Mouse (Mus musculus) liver, postnatal 0 days (tissue): ENCODE results near the gene Chgb. TPM values are rescaled to one million over a fixed set of nuclear protein-coding genes. Genes with fewer than 3 reads are reported as not detected.

Experiments
- ATAC-seq: fragments of 200-750 bp; cut with Nextera tagmentation; 2 replicates; pipeline ENCODE4 v1.8.0; 2017; ENCODE audit warnings: mild to moderate bottlenecking, moderate library complexity
- DNase-seq: peaks from one replicate; pipeline ENCODE4 v3.0.0-alpha.2; 2016
- H3K27ac ChIP-seq: fragments of 300-500 bp; sonication (generic); 2 replicates; pipeline ENCODE4 v1.5.1; 2014; ENCODE audit warnings: antibody characterized with exemption, moderate library complexity, mild to moderate bottlenecking, low read depth
- H3K27me3 ChIP-seq: fragments of 300-500 bp; sonication (generic); 2 replicates; pipeline ENCODE4 v1.6.1; 2014; ENCODE audit warnings: low read length, control low read depth, mixed read lengths; ENCODE audit not compliant: insufficient read depth
- H3K36me3 ChIP-seq: fragments of 300-500 bp; sonication (generic); replicated peaks from 2 replicates; pipeline ENCODE4 v1.6.1; 2014; ENCODE audit warnings: mild to moderate bottlenecking, control low read depth, low read length, moderate library complexity, mixed read lengths; ENCODE audit not compliant: insufficient read depth
- H3K4me1 ChIP-seq: fragments of 300-500 bp; sonication (generic); 2 replicates; pipeline ENCODE4 v1.6.1; 2014; ENCODE audit warnings: antibody characterized with exemption, mild to moderate bottlenecking, control low read depth; ENCODE audit not compliant: insufficient read depth
- H3K4me2 ChIP-seq: fragments of 300-500 bp; sonication (generic); 2 replicates; pipeline ENCODE4 v1.6.1; 2014; ENCODE audit warnings: low read depth, mild to moderate bottlenecking, low read length, moderate library complexity, mixed read lengths
- H3K4me3 ChIP-seq: fragments of 300-500 bp; sonication (generic); 2 replicates; pipeline ENCODE4 v1.5.1; 2014; ENCODE audit warnings: low read depth, low read length
- H3K9ac ChIP-seq: fragments of 300-500 bp; sonication (generic); replicated peaks from 2 replicates; pipeline ENCODE4 v1.6.1; 2014; ENCODE audit warnings: mild to moderate bottlenecking, moderate library complexity
- H3K9me3 ChIP-seq: fragments of 300-500 bp; sonication (generic); 2 replicates; pipeline ENCODE4 v1.6.1; 2016; ENCODE audit warnings: mild to moderate bottlenecking, control low read depth, low read length, mixed read lengths
- CTCF ChIP-seq: sonication (generic); IDR thresholded peaks from 2 replicates; pipeline ENCODE4 v1.5.1; 2016; ENCODE audit warnings: antibody characterized with exemption, low read depth
- EP300 ChIP-seq: IDR thresholded peaks from 2 replicates; pipeline ENCODE4 v1.6.1; 2016; ENCODE audit warnings: antibody characterized with exemption, low read depth, mild to moderate bottlenecking
- WGBS: fragments of 180-500 bp; shearing (Covaris S2); extraction: QIAGEN DNeasy Blood & Tissue Kit; methylation state at CpG from one replicate; pipeline ENCODE4 v1.1.7; 2014; ENCODE audit not compliant: insufficient replicate concordance; 5-methylcytosine and 5-hydroxymethylcytosine counted together
- polyA plus RNA-seq: library from polyadenylated mRNA; unstranded; fragments of >200 nt; fragmentation: Nextera tagmentation; extraction: Ambion mirVana; gene quantifications from 2 replicates; pipeline ENCODE4 v1.2.1, GENCODE M21; 2015

Chgb gene
- polyA plus RNA-seq, 1 experiment from 2014 or later, result not detected

GRCm38 (mm10) chr2:132781439-132782068 lies 476 bp downstream of the Chgb start:
- H3K27ac ChIP-seq, result no peak overlapping the region
- peak overlapping the region; percentile 62 for H3K4me2 ChIP-seq
- no peaks in the 10 kb centered on the region for H3K36me3 ChIP-seq
- DNase-seq, result peak; percentile 89
- TF ChIP-seq CTCF (no peak), EP300 (no peak)
- no peaks in the 10 kb centered on the region for H3K9me3 ChIP-seq
- H3K9ac ChIP-seq, result no peak overlapping the region
- 0 out of 2 replicates have a peak, but pooled peaks cover 3% of the 10 kb centered on the region for H3K4me1 ChIP-seq
- ATAC-seq, result peak; percentile 82
- 1% methylated on average over 34 of the region's 41 CpGs for WGBS
- H3K27me3 ChIP-seq, result peaks cover 12% of the 10 kb centered on the region
- peak overlapping the region; percentile 34 for H3K4me3 ChIP-seq

- H3K9me3 ChIP-seq, result no peaks in the 10 kb centered on the region
- H3K27ac ChIP-seq, result no peak overlapping the region
- no peak overlapping the region for H3K4me2 ChIP-seq
- peaks cover 12% of the 10 kb centered on the region for H3K27me3 ChIP-seq
- ATAC-seq (no peak), DNase-seq (no peak)
- no peak for TF ChIP-seq EP300
- TF ChIP-seq CTCF, result no peak
- no peak overlapping the region for H3K4me3 ChIP-seq
- 65% methylated on average over 6 of the region's 6 CpGs for WGBS
- 0 out of 2 replicates have a peak, but pooled peaks cover 3% of the 10 kb centered on the region for H3K4me1 ChIP-seq
- H3K36me3 ChIP-seq, result no peaks in the 10 kb centered on the region
- H3K9ac ChIP-seq, result no peak overlapping the region
Observed at GRCm38 (mm10) chr2:132784039-132784438, 3.0 kb downstream of the Chgb start.

GRCm38 (mm10) chr2:132793441-132794203 lies 12.5 kb downstream of the Chgb start:
- WGBS, result 73% methylated on average over 19 of the region's 19 CpGs
- Histone ChIP-seq H3K4me1 (no peaks in the 10 kb centered on the region), H3K4me3 (no peak overlapping the region), H3K36me3 (no peaks in the 10 kb centered on the region), H3K27ac (no peak overlapping the region), H3K4me2 (no peak overlapping the region), H3K9me3 (no peaks in the 10 kb centered on the region), H3K27me3 (no peaks in the 10 kb centered on the region), H3K9ac (no peak overlapping the region)
- DNase-seq (no peak), ATAC-seq (no peak)
- no peak for TF ChIP-seq CTCF
- no peak for TF ChIP-seq EP300

DNA sequence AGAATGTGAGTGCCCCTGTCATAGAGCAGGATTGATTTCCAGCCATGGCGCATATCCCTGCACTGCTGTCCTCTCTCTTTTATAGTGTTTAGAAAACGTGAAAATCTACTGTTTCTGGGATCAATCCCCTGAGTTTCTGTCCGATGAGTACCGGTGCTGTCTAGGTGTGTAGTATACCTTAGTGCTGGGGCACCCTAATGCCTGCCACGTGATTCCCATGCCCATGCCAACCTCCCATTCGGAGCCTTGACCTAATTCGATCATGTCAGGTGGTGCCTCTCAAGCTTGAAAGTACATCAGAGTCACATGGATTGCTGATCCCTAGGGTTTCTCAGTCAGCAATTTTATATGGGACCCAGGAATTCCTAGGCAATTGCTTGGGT lies 13.1 kb downstream of the Chgb start:
- no peak for DNase-seq
- Histone ChIP-seq H3K4me1 (no peaks in the 10 kb centered on the region), H3K4me3 (no peak overlapping the region), H3K4me2 (no peak overlapping the region), H3K9me3 (no peaks in the 10 kb centered on the region), H3K36me3 (no peaks in the 10 kb centered on the region), H3K9ac (no peak overlapping the region), H3K27ac (no peak overlapping the region), H3K27me3 (no peaks in the 10 kb centered on the region)
- 74% methylated on average over 7 of the region's 7 CpGs for WGBS
- no peak for ATAC-seq
- TF ChIP-seq EP300 (no peak), CTCF (no peak)

GRCm38 (mm10) chr2:132802976-132803375 lies 21.9 kb downstream of the Chgb start:
- TF ChIP-seq CTCF (no peak), EP300 (no peak)
- DNase-seq, result no peak
- no peak overlapping the region for H3K9ac ChIP-seq
- peaks cover 22% of the 10 kb centered on the region for H3K36me3 ChIP-seq
- H3K4me2 ChIP-seq, result no peak overlapping the region
- no peaks in the 10 kb centered on the region for H3K4me1 ChIP-seq
- peaks cover 3% of the 10 kb centered on the region; the same call in 1 of the 2 replicates for H3K9me3 ChIP-seq
- 78% methylated on average over 2 of the region's 2 CpGs for WGBS
- no peak for ATAC-seq
- H3K4me3 ChIP-seq, result no peak overlapping the region
- no peaks in the 10 kb centered on the region for H3K27me3 ChIP-seq
- H3K27ac ChIP-seq, result no peak overlapping the region

- Histone ChIP-seq H3K4me1 (peaks cover 17% of the 10 kb centered on the region; the same call in 1 of the 2 replicates), H3K27me3 (no peaks in the 10 kb centered on the region), H3K9me3 (no peaks in the 10 kb centered on the region), H3K27ac (peak within 1 kb of the TSS; percentile 58), H3K4me3 (peak within 1 kb of the TSS; percentile 81), H3K9ac (peak within 1 kb of the TSS; percentile 76), H3K4me2 (peak within 1 kb of the TSS; percentile 95), H3K36me3 (peaks cover 12% of the 10 kb centered on the region)
- TF ChIP-seq CTCF, result 0 out of 2 replicates have a peak, but pooled peaks have one; percentile 27
- peak; percentile 56 for TF ChIP-seq EP300
- under 1% methylated on average over 59 of the region's 59 CpGs for WGBS
- ATAC-seq (peak; percentile 99), DNase-seq (peak; percentile 96)
Observed at GRCm38 (mm10) chr2:132815608-132816314, 34.7 kb downstream of the Chgb start, which contains the start of the genes Trmt6 and Mcm8. Gene Trmt6, minus strand, starts transcription at chr2:132816055. Gene Mcm8, plus strand, starts transcription at chr2:132816141.
